ENCODE assay signal across 8 mouse cellular contexts in genomic region chr4:141425484-141426479, GRCm38 (mm10). TPM values are rescaled to one million over a fixed set of nuclear protein-coding genes. Genes with fewer than 3 reads are reported as not detected.
DNase-seq lines count a peak whose midpoint lies in the region; ATAC-seq lines count a peak whose summit lies in the region.

No protein-coding gene starts in this region.

- H3K4me2 ChIP-seq in neural tube, embryonic 11.5 days (ENCODE audit: low read depth) = peak overlapping the region; percentile 58
- H3K4me2 ChIP-seq in embryonic facial prominence, embryonic 11.5 days (ENCODE audit: low read depth, low read length) = peak overlapping the region; percentile 77
- H3K4me2 ChIP-seq in heart, embryonic 11.5 days = peak overlapping the region; percentile 71
- peak overlapping the region; percentile 83 for H3K4me2 ChIP-seq in limb, embryonic 11.5 days (ENCODE audit: low read depth, severe bottlenecking)
- H3K4me2 ChIP-seq in midbrain, embryonic 15.5 days = peak overlapping the region; percentile 72

- no peaks in the 10 kb centered on the region for H3K9me3 ChIP-seq in neural tube, embryonic 11.5 days (ENCODE audit: control insufficient read depth, low read length)
- H3K9me3 ChIP-seq in embryonic facial prominence, embryonic 11.5 days (replicated peaks; ENCODE audit: control insufficient read depth, low read length) = no peaks in the 10 kb centered on the region
- H3K9me3 ChIP-seq in heart, embryonic 11.5 days (replicated peaks; ENCODE audit: control insufficient read depth, low read length) = no peaks in the 10 kb centered on the region
- no peaks in the 10 kb centered on the region for H3K9me3 ChIP-seq in limb, embryonic 11.5 days (ENCODE audit: control insufficient read depth, low read length)
- no peaks in the 10 kb centered on the region for H3K9me3 ChIP-seq in midbrain, embryonic 15.5 days

- WGBS in neural tube, embryonic 11.5 days = 5% methylated on average over 35 of the region's 36 CpGs
- 4% methylated on average over 36 of the region's 36 CpGs for WGBS in embryonic facial prominence, embryonic 11.5 days
- 2% methylated on average over 36 of the region's 36 CpGs for WGBS in heart, embryonic 11.5 days (ENCODE audit: insufficient replicate concordance)
- WGBS in limb, embryonic 11.5 days = 3% methylated on average over 36 of the region's 36 CpGs
- 4% methylated on average over 36 of the region's 36 CpGs for WGBS in midbrain, embryonic 15.5 days

- DNase-seq in neural tube, embryonic 11.5 days (ENCODE audit: low spot score) = peak; percentile 44
- DNase-seq in neural tube, embryonic 10.5 days (ENCODE audit: extremely low spot score, low spot score) = no peak
- DNase-seq in embryonic facial prominence, embryonic 11.5 days (ENCODE audit: low spot score) = peak; percentile 59
- DNase-seq in kidney, adult 9 months = peak; percentile 70
- peak; percentile 58 for DNase-seq in limb, embryonic 11.5 days (ENCODE audit: low spot score)
- peak; percentile 92 for DNase-seq in telencephalon, adult 2 months (ENCODE audit: low read depth, low spot score)

- H3K9ac ChIP-seq in neural tube, embryonic 11.5 days (ENCODE audit: low read length) = peak overlapping the region; percentile 37
- H3K9ac ChIP-seq in embryonic facial prominence, embryonic 11.5 days (replicated peaks; ENCODE audit: low read length) = peak overlapping the region; percentile 30; the same call in 1 of the 2 replicates
- H3K9ac ChIP-seq in heart, embryonic 11.5 days (ENCODE audit: low read depth, low read length) = peak overlapping the region; percentile 94
- H3K9ac ChIP-seq in limb, embryonic 11.5 days (ENCODE audit: low read length) = no peak overlapping the region
- H3K9ac ChIP-seq in midbrain, embryonic 15.5 days = peak overlapping the region; percentile 47

- peak; percentile 69; the same call in 1 of the 2 replicates for ATAC-seq in neural tube, embryonic 11.5 days (ENCODE audit: insufficient read depth, low FRiP score, low TSS enrichment)
- ATAC-seq in embryonic facial prominence, embryonic 11.5 days (replicated peaks; ENCODE audit: insufficient number of reproducible peaks, low FRiP score, low TSS enrichment, low read depth) = peak; percentile 83
- ATAC-seq in heart, embryonic 11.5 days (replicated peaks; ENCODE audit: insufficient number of reproducible peaks, low FRiP score, low TSS enrichment) = peak; percentile 69
- ATAC-seq in limb, embryonic 11.5 days (ENCODE audit: insufficient number of reproducible peaks, low FRiP score, low TSS enrichment, low read depth) = peak; percentile 71
- ATAC-seq in midbrain, embryonic 15.5 days (replicated peaks) = peak; percentile 94

- H3K36me3 ChIP-seq in neural tube, embryonic 11.5 days (ENCODE audit: control insufficient read depth, insufficient read depth, low read length) = no peaks in the 10 kb centered on the region
- no peaks in the 10 kb centered on the region for H3K36me3 ChIP-seq in embryonic facial prominence, embryonic 11.5 days (replicated peaks; ENCODE audit: control insufficient read depth, insufficient read depth, low read depth, low read length)
- H3K36me3 ChIP-seq in heart, embryonic 11.5 days (ENCODE audit: control insufficient read depth, insufficient read depth, low read length) = 0 out of 2 replicates have a peak, but pooled peaks cover 6% of the 10 kb centered on the region
- no peaks in the 10 kb centered on the region for H3K36me3 ChIP-seq in limb, embryonic 11.5 days (ENCODE audit: control insufficient read depth, insufficient read depth, low read length)
- H3K36me3 ChIP-seq in midbrain, embryonic 15.5 days (replicated peaks) = no peaks in the 10 kb centered on the region

- peak overlapping the region; percentile 32 for H3K4me3 ChIP-seq in neural tube, embryonic 11.5 days (ENCODE audit: low read depth, low read length)
- peak overlapping the region; percentile 34 for H3K4me3 ChIP-seq in embryonic facial prominence, embryonic 11.5 days (ENCODE audit: low read depth, low read length)
- H3K4me3 ChIP-seq in heart, embryonic 11.5 days (ENCODE audit: low read depth, low read length) = peak overlapping the region; percentile 76
- H3K4me3 ChIP-seq in limb, embryonic 11.5 days (ENCODE audit: low read depth, low read length) = peak overlapping the region; percentile 37
- peak overlapping the region; percentile 39 for H3K4me3 ChIP-seq in midbrain, embryonic 15.5 days

- H3K27ac ChIP-seq in neural tube, embryonic 11.5 days (ENCODE audit: low read depth, low read length) = no peak overlapping the region
- H3K27ac ChIP-seq in embryonic facial prominence, embryonic 11.5 days (replicated peaks; ENCODE audit: low read depth, low read length) = no peak overlapping the region
- peak overlapping the region; percentile 97 for H3K27ac ChIP-seq in heart, embryonic 11.5 days (ENCODE audit: low read depth, low read length)
- H3K27ac ChIP-seq in limb, embryonic 11.5 days (replicated peaks; ENCODE audit: low read depth, low read length) = no peak overlapping the region
- no peak overlapping the region; the same call in 1 of the 2 replicates for H3K27ac ChIP-seq in midbrain, embryonic 15.5 days

- H3K27me3 ChIP-seq in neural tube, embryonic 11.5 days (ENCODE audit: control insufficient read depth, insufficient read depth, low read length) = peaks cover 9% of the 10 kb centered on the region; the same call in 1 of the 2 replicates
- peaks cover 3% of the 10 kb centered on the region; the same call in 1 of the 2 replicates for H3K27me3 ChIP-seq in embryonic facial prominence, embryonic 11.5 days (ENCODE audit: control insufficient read depth, insufficient read depth, low read length)
- H3K27me3 ChIP-seq in heart, embryonic 11.5 days (ENCODE audit: control insufficient read depth, insufficient read depth, low read length) = no peaks in the 10 kb centered on the region
- peaks cover 3% of the 10 kb centered on the region; the same call in 1 of the 2 replicates for H3K27me3 ChIP-seq in limb, embryonic 11.5 days (ENCODE audit: control insufficient read depth, insufficient read depth, low read length)
- H3K27me3 ChIP-seq in midbrain, embryonic 15.5 days (replicated peaks) = no peaks in the 10 kb centered on the region

- H3K4me1 ChIP-seq in neural tube, embryonic 11.5 days (ENCODE audit: control insufficient read depth, insufficient read depth, low read length) = 0 out of 2 replicates have a peak, but pooled peaks cover 3% of the 10 kb centered on the region
- peaks cover 2% of the 10 kb centered on the region; the same call in 1 of the 2 replicates for H3K4me1 ChIP-seq in embryonic facial prominence, embryonic 11.5 days (ENCODE audit: control insufficient read depth, insufficient read depth, low read length)
- peaks cover 21% of the 10 kb centered on the region for H3K4me1 ChIP-seq in heart, embryonic 11.5 days (ENCODE audit: control insufficient read depth, insufficient read depth, low read length)
- H3K4me1 ChIP-seq in limb, embryonic 11.5 days (ENCODE audit: control insufficient read depth, insufficient read depth, low read length) = peaks cover 5% of the 10 kb centered on the region
- peaks cover 16% of the 10 kb centered on the region for H3K4me1 ChIP-seq in midbrain, embryonic 15.5 days

RNA-seq across cellular contexts. Expression of gene Hspb7, which starts 5.2 kb away (rescaled TPM):
- 0.11 TPM in 1 of 2 replicates, not detected in the other for polyA plus RNA-seq in neural tube, embryonic 11.5 days (2014; fragmentation: Nextera tagmentation; extraction: Ambion mirVana)
- polyA plus RNA-seq in embryonic facial prominence, embryonic 11.5 days (2014; fragmentation: Nextera tagmentation; extraction: Ambion mirVana) = 0.10 and 0.45 TPM in 2 replicates
- 155 and 275 TPM in 2 replicates for polyA plus RNA-seq in heart, embryonic 11.5 days (2014; fragmentation: Nextera tagmentation; extraction: Ambion mirVana)
- polyA plus RNA-seq in limb, embryonic 11.5 days (2014; fragmentation: Nextera tagmentation; extraction: Ambion mirVana) = 0.34 and 0.41 TPM in 2 replicates
- 0.14 TPM in 1 of 2 replicates, not detected in the other for polyA plus RNA-seq in midbrain, embryonic 15.5 days (2015; fragmentation: Nextera tagmentation; extraction: Ambion mirVana)

RNA-seq across cellular contexts. Expression of gene Clcnkb, which starts 10.0 kb away (rescaled TPM):
- polyA plus RNA-seq in neural tube, embryonic 11.5 days (2014; fragmentation: Nextera tagmentation; extraction: Ambion mirVana) = not detected in 2 replicates
- not detected in 2 replicates for polyA plus RNA-seq in embryonic facial prominence, embryonic 11.5 days (2014; fragmentation: Nextera tagmentation; extraction: Ambion mirVana)
- 0.90 and 1.0 TPM in 2 replicates for polyA plus RNA-seq in heart, embryonic 11.5 days (2014; fragmentation: Nextera tagmentation; extraction: Ambion mirVana)
- polyA plus RNA-seq in limb, embryonic 11.5 days (2014; fragmentation: Nextera tagmentation; extraction: Ambion mirVana) = not detected in 2 replicates
- not detected in 2 replicates for polyA plus RNA-seq in midbrain, embryonic 15.5 days (2015; fragmentation: Nextera tagmentation; extraction: Ambion mirVana)

RNA-seq across cellular contexts. Expression of gene Srarp, which starts 10.1 kb away (rescaled TPM):
- polyA plus RNA-seq in neural tube, embryonic 11.5 days (2014; fragmentation: Nextera tagmentation; extraction: Ambion mirVana) = not detected in 2 replicates
- polyA plus RNA-seq in embryonic facial prominence, embryonic 11.5 days (2014; fragmentation: Nextera tagmentation; extraction: Ambion mirVana) = not detected in 2 replicates
- not detected in 2 replicates for polyA plus RNA-seq in heart, embryonic 11.5 days (2014; fragmentation: Nextera tagmentation; extraction: Ambion mirVana)
- not detected in 2 replicates for polyA plus RNA-seq in limb, embryonic 11.5 days (2014; fragmentation: Nextera tagmentation; extraction: Ambion mirVana)
- 0.32 and 0.50 TPM in 2 replicates for polyA plus RNA-seq in midbrain, embryonic 15.5 days (2015; fragmentation: Nextera tagmentation; extraction: Ambion mirVana)

RNA-seq across cellular contexts. Expression of gene Zbtb17, which starts 18.7 kb away (rescaled TPM):
- polyA plus RNA-seq in neural tube, embryonic 11.5 days (2014; fragmentation: Nextera tagmentation; extraction: Ambion mirVana) = 46.5 and 48.0 TPM in 2 replicates
- polyA plus RNA-seq in embryonic facial prominence, embryonic 11.5 days (2014; fragmentation: Nextera tagmentation; extraction: Ambion mirVana) = 35.4 and 43.3 TPM in 2 replicates
- 19.1 and 21.3 TPM in 2 replicates for polyA plus RNA-seq in heart, embryonic 11.5 days (2014; fragmentation: Nextera tagmentation; extraction: Ambion mirVana)
- polyA plus RNA-seq in limb, embryonic 11.5 days (2014; fragmentation: Nextera tagmentation; extraction: Ambion mirVana) = 44.2 and 49.2 TPM in 2 replicates
- polyA plus RNA-seq in midbrain, embryonic 15.5 days (2015; fragmentation: Nextera tagmentation; extraction: Ambion mirVana) = 49.4 and 49.7 TPM in 2 replicates

RNA-seq across cellular contexts. Expression of gene Clcnka, which starts 27.3 kb away (rescaled TPM):
- polyA plus RNA-seq in neural tube, embryonic 11.5 days (2014; fragmentation: Nextera tagmentation; extraction: Ambion mirVana) = 0.09 TPM in 1 of 2 replicates, not detected in the other
- 0.27 and 0.45 TPM in 2 replicates for polyA plus RNA-seq in embryonic facial prominence, embryonic 11.5 days (2014; fragmentation: Nextera tagmentation; extraction: Ambion mirVana)
- 0.14 and 0.42 TPM in 2 replicates for polyA plus RNA-seq in heart, embryonic 11.5 days (2014; fragmentation: Nextera tagmentation; extraction: Ambion mirVana)
- 0.21 and 0.33 TPM in 2 replicates for polyA plus RNA-seq in limb, embryonic 11.5 days (2014; fragmentation: Nextera tagmentation; extraction: Ambion mirVana)
- polyA plus RNA-seq in midbrain, embryonic 15.5 days (2015; fragmentation: Nextera tagmentation; extraction: Ambion mirVana) = 0.06 TPM in 1 of 2 replicates, not detected in the other

Comparison
In these comparisons a context has a peak if more than half of its experiments do, and no peak if none do; other contexts are left out.
1. RNA of gene Hspb7, which starts 5.2 kb away (polyA plus RNA-seq): 155 to 275 TPM in heart, embryonic 11.5 days; 0.10 to 0.45 TPM in embryonic facial prominence, embryonic 11.5 days, 0.34 to 0.41 TPM in limb, embryonic 11.5 days, 0.14 TPM in midbrain, embryonic 15.5 days and 0.11 TPM in neural tube, embryonic 11.5 days; every median in the first group is over 100 times any median in the second.
2. Peak in every context shown above with its lines, with median percentiles within 50 percentile points of each other: ATAC-seq, H3K4me2 ChIP-seq and H3K4me3 ChIP-seq.